Mouse (Mus musculus): Measurements from ENCODE around the gene Atp1a2.

GRCm38 (mm10) chr1:172325680-172326535, 28.0 kb upstream of the Atp1a2 start:
- TF ChIP-seq CHD2 (IDR thresholded peaks at IDR 0.05; ENCODE audit: low read depth, low read length) (no peak), ZC3H11A (IDR thresholded peaks at IDR 0.05; ENCODE audit: borderline replicate concordance, low read depth, low read length) (peak; percentile 19; the same call in 1 of the 2 replicates), ZNF384 (IDR thresholded peaks at IDR 0.05; ENCODE audit: low read depth, low read length) (no peak), MAFK (IDR thresholded peaks at IDR 0.05; ENCODE audit: insufficient read depth, low read depth, low read length) (no peak)

Measured in ES-E14 (cell line).